Mouse (Mus musculus) embryonic facial prominence, embryonic 14.5 days (tissue): ENCODE data around the gene Nfkbil1. TPM values are rescaled to one million over a fixed set of nuclear protein-coding genes. Genes with fewer than 3 reads are reported as not detected.

ENCODE experiments used
- ATAC-seq: fragments of 200-750 bp; cut with Nextera tagmentation; 2 replicates; pipeline ENCODE4 v1.8.0; 2017; ENCODE audit warnings: low read depth, moderate number of reproducible peaks, moderate TSS enrichment
- DNase-seq: peaks from one replicate; pipeline ENCODE4 v3.0.0-alpha.2; 2015; ENCODE audit warnings: low spot score
- H3K27ac ChIP-seq: fragments of 300-500 bp; sonication (generic); replicated peaks from 2 replicates; pipeline ENCODE4 v1.5.1; 2014; ENCODE audit warnings: low read depth, mild to moderate bottlenecking, low read length, moderate library complexity
- H3K27me3 ChIP-seq: fragments of 300-500 bp; sonication (generic); replicated peaks from 2 replicates; pipeline ENCODE4 v1.6.1; 2014; ENCODE audit warnings: low read length; ENCODE audit not compliant: control insufficient read depth, insufficient read depth
- H3K36me3 ChIP-seq: fragments of 300-500 bp; sonication (generic); 2 replicates; pipeline ENCODE4 v1.6.1; 2014; ENCODE audit warnings: low read length, mixed read lengths; ENCODE audit not compliant: control insufficient read depth, insufficient read depth
- H3K4me1 ChIP-seq: fragments of 300-500 bp; sonication (generic); 2 replicates; pipeline ENCODE4 v1.6.1; 2014; ENCODE audit warnings: antibody characterized with exemption, low read length; ENCODE audit not compliant: control insufficient read depth, insufficient read depth
- H3K4me2 ChIP-seq: fragments of 300-500 bp; sonication (generic); 2 replicates; pipeline ENCODE4 v1.6.1; 2014; ENCODE audit warnings: low read depth, mild to moderate bottlenecking, low read length, moderate library complexity, mixed read lengths
- H3K4me3 ChIP-seq: fragments of 300-500 bp; sonication (generic); 2 replicates; pipeline ENCODE4 v1.5.1; 2014; ENCODE audit warnings: low read depth, mild to moderate bottlenecking, low read length
- H3K9ac ChIP-seq: fragments of 300-500 bp; sonication (generic); 2 replicates; pipeline ENCODE4 v1.6.1; 2014; ENCODE audit warnings: low read depth, mild to moderate bottlenecking, low read length, moderate library complexity, mixed read lengths
- H3K9me3 ChIP-seq: fragments of 300-500 bp; sonication (generic); 2 replicates; pipeline ENCODE4 v1.6.1; 2016; ENCODE audit warnings: low read length; ENCODE audit not compliant: control insufficient read depth
- WGBS: fragments of 180-500 bp; shearing (Covaris S2); extraction: QIAGEN DNeasy Blood & Tissue Kit; methylation state at CpG from one replicate; pipeline ENCODE4 v1.1.7; 2014; 5-methylcytosine and 5-hydroxymethylcytosine counted together
- polyA plus RNA-seq: library from polyadenylated mRNA; unstranded; fragments of >200 nt; fragmentation: Nextera tagmentation; extraction: Ambion mirVana; gene quantifications from 2 replicates; pipeline ENCODE4 v1.2.1, GENCODE M21; 2014

The Nfkbil1 gene
- polyA plus RNA-seq, 1 experiment from 2014 or later, result 3.3 TPM

- no peak overlapping the region for H3K4me2 ChIP-seq
- DNase-seq (no peak), ATAC-seq (no peak)
- no peak overlapping the region for H3K4me3 ChIP-seq
- no peaks in the 10 kb centered on the region for H3K9me3 ChIP-seq
- no peak overlapping the region for H3K27ac ChIP-seq
- H3K9ac ChIP-seq, result no peak overlapping the region
- no peaks in the 10 kb centered on the region for H3K4me1 ChIP-seq
- no peaks in the 10 kb centered on the region for H3K27me3 ChIP-seq
- 73% methylated on average over 6 of the region's 6 CpGs for WGBS
- H3K36me3 ChIP-seq, result peaks cover 35% of the 10 kb centered on the region
Observed at GRCm38 (mm10) chr17:35222299-35222698, 13.3 kb downstream of the Nfkbil1 start.

GRCm38 (mm10) chr17:35220156-35220952 is 15.2 kb downstream of the Nfkbil1 start, which contains the start of gene Gm16181:
Gene Gm16181, plus strand, starts transcription at chr17:35220834.
- Histone ChIP-seq H3K9ac (0 out of 2 replicates have a peak within 1 kb of the TSS, but pooled peaks have one; percentile 25), H3K36me3 (peaks cover 30% of the 10 kb centered on the region), H3K27me3 (no peaks in the 10 kb centered on the region), H3K9me3 (no peaks in the 10 kb centered on the region), H3K4me3 (no peak within 1 kb of the TSS), H3K4me1 (no peaks in the 10 kb centered on the region), H3K4me2 (no peak within 1 kb of the TSS), H3K27ac (no peak within 1 kb of the TSS; the same call in 1 of the 2 replicates)
- DNase-seq (no peak), ATAC-seq (peak; percentile 46; the same call in 1 of the 2 replicates)
- WGBS, result 78% methylated on average over 27 of the region's 28 CpGs

- H3K4me3 ChIP-seq, result no peak overlapping the region
- ATAC-seq (no peak), DNase-seq (no peak)
- no peaks in the 10 kb centered on the region for H3K4me1 ChIP-seq
- H3K36me3 ChIP-seq, result peaks cover 24% of the 10 kb centered on the region
- H3K9me3 ChIP-seq, result no peaks in the 10 kb centered on the region
- WGBS, result 79% methylated on average over 6 of the region's 6 CpGs
- H3K27ac ChIP-seq, result no peak overlapping the region; the same call in 1 of the 2 replicates
- no peaks in the 10 kb centered on the region for H3K27me3 ChIP-seq
- 0 out of 2 replicates have a peak overlapping the region, but pooled peaks have one; percentile 25 for H3K9ac ChIP-seq
- no peak overlapping the region for H3K4me2 ChIP-seq
Observed at GRCm38 (mm10) chr17:35219601-35220041, 16.0 kb downstream of the Nfkbil1 start.

GRCm38 (mm10) chr17:35218516-35219193 is 16.9 kb downstream of the Nfkbil1 start:
- peaks cover 24% of the 10 kb centered on the region for H3K36me3 ChIP-seq
- no peak overlapping the region for H3K4me2 ChIP-seq
- no peak overlapping the region for H3K4me3 ChIP-seq
- DNase-seq (no peak), ATAC-seq (no peak)
- no peaks in the 10 kb centered on the region for H3K27me3 ChIP-seq
- H3K9me3 ChIP-seq, result no peaks in the 10 kb centered on the region
- no peak overlapping the region for H3K27ac ChIP-seq
- 77% methylated on average over 18 of the region's 18 CpGs for WGBS
- no peaks in the 10 kb centered on the region for H3K4me1 ChIP-seq
- 0 out of 2 replicates have a peak overlapping the region, but pooled peaks have one; percentile 16 for H3K9ac ChIP-seq

- DNase-seq (no peak), ATAC-seq (no peak)
- Histone ChIP-seq H3K9ac (no peak overlapping the region), H3K36me3 (no peaks in the 10 kb centered on the region), H3K4me2 (no peak overlapping the region), H3K27me3 (no peaks in the 10 kb centered on the region), H3K4me3 (no peak overlapping the region), H3K27ac (no peak overlapping the region), H3K4me1 (no peaks in the 10 kb centered on the region), H3K9me3 (no peaks in the 10 kb centered on the region)
- WGBS, result 92% methylated on average over 5 of the region's 5 CpGs
Observed at GRCm38 (mm10) chr17:35213071-35213470, 22.5 kb downstream of the Nfkbil1 start.

GRCm38 (mm10) chr17:35210593-35210992 is 25.0 kb downstream of the Nfkbil1 start:
- H3K36me3 ChIP-seq, result no peaks in the 10 kb centered on the region
- no peaks in the 10 kb centered on the region for H3K4me1 ChIP-seq
- WGBS, result 59% methylated on average over 3 of the region's 3 CpGs
- H3K27ac ChIP-seq, result no peak overlapping the region
- H3K4me3 ChIP-seq, result no peak overlapping the region
- H3K9ac ChIP-seq, result no peak overlapping the region
- no peak overlapping the region for H3K4me2 ChIP-seq
- H3K9me3 ChIP-seq, result no peaks in the 10 kb centered on the region
- H3K27me3 ChIP-seq, result no peaks in the 10 kb centered on the region
- no peak for ATAC-seq
- no peak for DNase-seq

GRCm38 (mm10) chr17:35209785-35210535 is 25.6 kb downstream of the Nfkbil1 start:
- Histone ChIP-seq H3K4me1 (no peaks in the 10 kb centered on the region), H3K27me3 (0 out of 2 replicates have a peak, but pooled peaks cover 4% of the 10 kb centered on the region), H3K9ac (no peak overlapping the region), H3K9me3 (no peaks in the 10 kb centered on the region), H3K36me3 (no peaks in the 10 kb centered on the region), H3K27ac (no peak overlapping the region), H3K4me3 (no peak overlapping the region), H3K4me2 (no peak overlapping the region)
- WGBS, result 75% methylated on average over 12 of the region's 12 CpGs
- ATAC-seq, result no peak
- no peak for DNase-seq

GRCm38 (mm10) chr17:35205380-35205769 is 30.2 kb downstream of the Nfkbil1 start:
- H3K9me3 ChIP-seq, result no peaks in the 10 kb centered on the region
- ATAC-seq (no peak), DNase-seq (no peak)
- H3K27me3 ChIP-seq, result peaks cover 22% of the 10 kb centered on the region
- no peaks in the 10 kb centered on the region for H3K36me3 ChIP-seq
- no peak overlapping the region for H3K4me3 ChIP-seq
- no peak overlapping the region for H3K4me2 ChIP-seq
- no peaks in the 10 kb centered on the region for H3K4me1 ChIP-seq
- H3K9ac ChIP-seq, result no peak overlapping the region
- 52% methylated on average over 10 of the region's 10 CpGs for WGBS
- H3K27ac ChIP-seq, result no peak overlapping the region
